Mouse (Mus musculus) cortical plate, adult 2 months (tissue): Measurements from ENCODE around the gene Nsd2.

Experiments
- CTCF ChIP-seq: fragments of 200-500 bp; IDR thresholded peaks from 2 replicates; pipeline ENCODE4 v1.5.1; 2011; ENCODE audit warnings: mild to moderate bottlenecking, control low read depth, low read length; ENCODE audit not compliant: insufficient read depth; ENCODE audit errors: extremely low read depth
- POLR2A ChIP-seq: fragments of 200-500 bp; IDR thresholded peaks from 2 replicates; pipeline ENCODE4 v1.6.1; 2011; ENCODE audit warnings: mild to moderate bottlenecking, low read length, control low read depth; ENCODE audit not compliant: insufficient read depth; ENCODE audit errors: extremely low read depth

- TF ChIP-seq POLR2A, result 0 out of 2 replicates have a peak, but pooled peaks have one; percentile 41
- no peak for TF ChIP-seq CTCF
Observed at GRCm38 (mm10) chr5:33819141-33819875, 1.2 kb upstream of the Nsd2 start.
